Mouse (Mus musculus) cerebellum, adult 11-12 months (tissue): ENCODE results near the gene Rcn3.
"Not testable (repeated sequence)": the region's sequence is repeated elsewhere in the genome, so short reads cannot be mapped to it uniquely, and the experiment has no call there.

Experiments used
- DNase-seq: peaks from one replicate; pipeline ENCODE4 v3.0.0; 2022

Gene Rcn3

DNA sequence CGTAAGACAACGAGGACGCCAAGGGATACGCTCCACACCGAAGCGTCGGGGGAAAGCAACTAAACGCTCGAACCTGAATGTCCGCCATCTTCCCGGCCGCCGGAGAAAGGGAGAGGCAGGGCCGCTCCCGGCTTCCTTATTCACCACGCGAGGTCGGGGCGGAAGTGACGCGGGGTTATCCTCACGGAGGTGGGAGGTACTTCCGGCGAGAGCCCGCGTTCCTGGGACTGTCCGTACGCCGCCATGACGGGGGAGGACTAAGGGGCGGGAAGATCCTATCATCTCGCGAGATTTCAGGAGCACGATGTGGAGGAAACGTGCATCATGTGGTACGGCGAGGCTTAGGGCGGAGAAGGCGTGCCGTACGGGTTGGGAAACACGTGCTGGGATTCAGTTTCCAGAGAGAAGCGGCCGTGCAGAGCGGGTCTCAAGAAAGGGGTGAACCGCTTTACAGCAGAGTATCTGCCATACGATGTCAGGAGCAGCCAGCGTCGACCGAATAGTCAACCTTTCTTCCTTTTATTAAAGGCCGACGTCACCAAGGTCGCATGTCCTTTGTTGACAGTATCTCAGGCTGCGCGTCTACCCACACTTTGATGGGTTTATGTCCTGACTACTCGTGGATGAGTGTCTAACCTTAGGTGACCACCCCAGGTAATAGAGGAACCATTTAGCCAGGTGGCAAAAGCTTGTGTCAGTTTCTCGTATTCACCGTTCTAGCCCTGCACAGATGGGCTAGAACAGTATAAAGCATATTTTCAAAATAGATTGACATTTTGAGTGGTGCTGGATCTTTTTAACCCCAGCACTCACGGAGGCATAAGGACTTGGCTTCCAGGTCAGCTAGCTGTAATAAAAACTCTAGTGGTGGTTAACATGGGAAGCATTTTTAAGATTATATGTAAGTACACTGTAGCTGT is 32.5 kb upstream of the Rcn3 start, which contains the start of gene Rps11:
Rps11 (minus strand) TSS at position 216 of the 920 bp plus-strand sequence.
- DNase-seq, result peak; percentile 99

DNA sequence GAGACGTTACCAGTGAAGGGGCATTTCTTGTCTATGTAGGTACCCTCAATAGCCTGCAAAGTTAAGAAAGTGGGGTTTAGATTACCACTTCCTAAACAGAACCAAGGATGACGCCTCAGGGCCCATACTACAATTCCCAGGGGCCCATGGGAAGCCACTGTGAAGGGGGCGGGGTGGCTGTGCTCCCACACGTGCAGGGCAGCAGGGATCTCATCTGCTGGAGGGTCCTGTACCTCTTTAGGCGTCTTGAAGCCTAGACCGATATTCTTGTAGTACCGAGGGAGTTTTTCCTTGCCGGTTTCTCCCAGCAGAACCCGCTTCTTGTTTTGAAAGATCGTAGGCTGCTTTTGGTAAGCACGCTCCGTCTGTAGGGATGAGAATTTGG is 31.2 kb upstream of the Rcn3 start:
- DNase-seq, result peak; percentile 41

DNA sequence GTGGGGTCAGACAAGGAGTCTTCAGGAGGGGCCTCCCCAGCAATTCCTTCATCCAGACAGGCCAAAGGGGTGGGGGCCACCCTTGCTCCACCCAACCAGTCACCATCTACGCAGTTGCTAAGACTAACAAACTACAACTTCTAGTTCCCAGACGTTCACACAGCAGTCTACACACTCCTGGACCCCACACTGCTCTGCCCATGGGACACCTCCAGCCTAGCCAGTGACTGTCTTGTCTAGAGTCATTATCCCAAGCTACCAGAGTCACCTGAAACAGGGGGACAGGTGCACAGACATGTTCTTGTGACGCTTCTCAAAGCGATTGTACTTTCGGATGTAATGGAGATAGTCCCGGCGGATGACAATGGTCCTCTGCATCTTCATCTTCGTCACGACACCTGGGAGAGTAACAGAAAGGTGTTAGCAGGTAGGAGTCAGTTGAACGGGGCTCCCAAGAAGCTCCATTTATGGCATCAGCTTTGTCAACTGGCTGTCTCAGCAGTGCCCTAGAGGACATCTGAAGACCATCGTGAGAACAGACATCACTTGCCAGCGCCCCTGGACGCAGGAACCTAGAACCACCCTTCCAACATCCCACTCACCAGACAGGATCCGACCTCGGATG is 30.7 kb upstream of the Rcn3 start:
- peak; percentile 46 for DNase-seq

GRCm38 (mm10) chr7:45121966-45122365 is 29.9 kb upstream of the Rcn3 start:
- DNase-seq, result peak; percentile 41

DNA sequence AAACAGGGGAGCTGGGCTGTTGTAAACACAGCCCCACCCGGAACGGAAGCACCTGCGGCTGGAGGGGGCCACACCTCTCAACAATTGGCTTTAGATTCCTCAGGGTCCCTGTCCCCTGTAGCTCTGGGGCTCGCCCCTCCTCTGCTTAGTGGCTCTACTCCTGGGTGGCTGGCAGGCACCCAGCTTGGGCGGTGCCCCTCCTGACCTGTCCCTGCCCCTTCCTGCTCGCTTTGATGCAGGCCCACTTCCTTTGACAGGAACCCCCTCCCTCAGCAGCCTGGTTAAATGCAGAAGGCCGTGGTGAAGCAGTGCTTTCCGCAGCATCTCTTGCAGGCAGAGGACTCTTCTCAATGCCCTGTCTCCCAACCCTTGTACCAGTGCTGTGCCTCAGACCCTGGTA is 29.4 kb upstream of the Rcn3 start:
- peak; percentile 52 for DNase-seq

DNA sequence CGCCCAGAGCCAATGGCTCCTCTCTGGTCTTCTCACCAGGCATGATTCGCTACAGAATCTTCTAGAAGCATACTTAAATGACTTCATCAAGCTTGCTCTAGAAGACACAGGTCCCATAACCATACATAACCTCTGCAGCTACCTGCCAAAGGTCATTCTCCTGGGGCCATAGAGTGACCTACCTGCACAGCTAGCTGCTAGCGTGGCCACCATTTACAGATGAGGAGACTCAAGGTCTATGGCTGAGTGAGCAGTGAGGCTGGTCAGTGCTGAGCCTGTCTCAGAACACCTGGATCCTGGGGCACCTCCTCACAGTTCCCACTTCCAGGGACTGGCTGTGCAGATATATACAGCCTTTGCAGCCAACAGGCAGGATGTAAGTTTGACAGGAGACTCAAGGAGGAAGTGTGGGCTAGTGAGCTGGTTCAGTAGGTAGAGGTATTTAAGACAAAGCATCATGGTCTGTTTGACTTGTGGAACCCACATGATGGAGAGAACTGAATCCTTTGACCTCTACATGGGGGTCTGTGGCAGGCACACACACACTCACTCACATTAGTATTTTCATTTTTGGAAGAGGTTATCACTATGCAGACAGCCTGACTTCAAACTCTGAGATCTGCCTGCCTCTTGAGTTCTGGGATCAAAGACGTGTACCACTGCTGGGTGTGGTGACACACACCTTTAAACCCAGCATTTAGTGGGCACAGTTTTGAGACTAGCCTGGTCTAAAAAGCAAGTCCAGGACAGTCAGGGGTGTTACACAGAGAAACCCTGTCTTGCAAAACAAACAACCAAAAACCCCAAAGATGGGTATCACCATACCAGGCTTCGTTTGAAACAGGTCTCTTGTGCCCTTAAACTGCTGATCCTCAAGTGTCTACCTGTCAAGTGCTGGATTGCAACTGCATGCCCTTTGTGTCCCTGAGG is 28.0 kb upstream of the Rcn3 start:
- no peak for DNase-seq

- DNase-seq, result no peak
Measured at GRCm38 (mm10) chr7:45118336-45118735, 26.3 kb upstream of the Rcn3 start.

- no peak for DNase-seq
Measured at GRCm38 (mm10) chr7:45117566-45117965, 25.5 kb upstream of the Rcn3 start.

- no peak for DNase-seq
Measured at GRCm38 (mm10) chr7:45113476-45113875, 21.5 kb upstream of the Rcn3 start.

DNA sequence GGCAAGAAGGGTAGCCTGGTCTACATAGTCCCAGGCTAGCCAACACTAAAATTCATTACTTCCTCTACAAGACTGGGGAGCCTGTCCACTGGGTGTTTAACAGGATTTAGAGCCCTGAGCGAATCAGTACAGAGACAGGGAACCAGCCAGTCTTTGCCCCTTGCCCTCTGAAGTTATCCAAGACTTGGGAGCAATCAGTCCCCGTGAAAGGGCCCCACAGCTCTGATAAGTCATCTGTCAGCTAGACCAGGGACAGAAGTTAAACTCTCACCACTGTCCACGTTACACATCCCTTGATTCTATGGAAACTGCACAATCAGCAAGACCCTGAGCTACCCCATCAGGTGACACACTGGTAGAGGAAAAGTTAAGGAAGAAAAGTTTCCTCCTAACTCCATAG is 20.5 kb upstream of the Rcn3 start:
- no peak for DNase-seq

DNA sequence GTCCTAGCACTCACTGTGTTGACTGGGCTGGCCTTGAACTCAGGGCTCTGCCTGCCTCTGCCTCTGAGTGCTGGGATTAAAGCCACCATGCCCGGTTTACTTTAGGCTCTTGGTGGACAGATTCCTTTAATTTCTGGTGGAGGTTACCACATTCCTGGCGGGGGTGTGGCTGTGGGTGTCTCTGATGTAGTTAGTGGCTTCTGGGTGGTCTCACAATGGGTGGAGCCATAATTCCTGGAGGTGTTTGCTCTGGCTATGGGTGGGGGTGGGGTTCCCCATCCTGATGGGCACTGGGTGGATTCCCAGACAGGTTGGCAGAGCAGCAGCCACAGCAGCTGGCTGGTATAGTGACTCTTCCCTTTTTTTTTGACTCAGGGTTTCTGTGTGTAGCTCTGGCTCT is 19.9 kb upstream of the Rcn3 start:
- no peak for DNase-seq

DNA sequence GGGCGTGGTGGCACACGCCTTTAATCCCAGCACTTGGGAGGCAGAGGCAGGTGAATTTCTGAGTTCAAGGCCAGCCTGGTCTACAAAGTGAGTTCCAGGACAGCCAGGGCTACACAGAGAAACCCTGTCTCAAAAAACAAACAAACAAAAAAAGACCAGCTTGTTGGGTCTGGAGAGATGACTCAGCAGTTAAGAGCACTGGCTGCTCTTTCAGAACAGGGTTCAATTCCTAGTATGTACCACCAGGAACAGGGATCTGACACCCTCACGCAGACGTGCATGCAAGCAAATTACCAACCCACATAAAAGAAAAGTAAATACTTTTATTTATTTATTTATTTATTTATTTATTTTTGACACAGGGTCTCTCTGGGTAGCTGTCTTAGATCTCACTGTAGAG is 18.1 kb upstream of the Rcn3 start:
- DNase-seq, result not testable (repeated sequence)

DNA sequence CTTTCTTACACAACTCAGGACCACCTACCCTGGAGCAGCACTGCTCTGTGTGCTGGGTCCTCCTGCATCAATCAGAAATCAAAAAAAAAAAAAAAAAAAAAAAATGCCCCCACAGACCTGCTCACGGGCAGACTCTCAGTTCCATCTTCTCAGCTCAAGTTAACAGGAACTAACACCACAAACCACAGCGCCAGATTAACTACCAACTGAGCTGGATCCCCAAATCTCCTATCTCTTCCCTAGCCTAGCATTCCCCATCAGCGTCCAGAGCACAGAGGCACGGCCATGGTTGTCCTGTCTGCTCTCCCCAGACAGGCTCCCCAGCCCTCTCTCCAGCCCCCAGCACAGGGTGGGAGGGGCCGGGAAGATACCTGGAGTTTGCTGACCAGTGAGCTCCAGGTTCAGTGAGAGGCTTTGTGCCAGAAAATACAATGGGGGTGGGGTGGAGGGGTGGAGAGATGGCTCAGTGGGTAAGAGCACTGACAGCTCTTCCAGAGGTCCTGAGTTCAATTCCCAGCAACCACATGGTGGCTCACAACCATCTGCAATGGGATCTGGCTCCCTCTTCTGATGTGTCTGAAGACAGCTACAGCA is 15.1 kb upstream of the Rcn3 start:
- DNase-seq, result no peak

GRCm38 (mm10) chr7:45106441-45106840 is 14.4 kb upstream of the Rcn3 start:
- no peak for DNase-seq

DNA sequence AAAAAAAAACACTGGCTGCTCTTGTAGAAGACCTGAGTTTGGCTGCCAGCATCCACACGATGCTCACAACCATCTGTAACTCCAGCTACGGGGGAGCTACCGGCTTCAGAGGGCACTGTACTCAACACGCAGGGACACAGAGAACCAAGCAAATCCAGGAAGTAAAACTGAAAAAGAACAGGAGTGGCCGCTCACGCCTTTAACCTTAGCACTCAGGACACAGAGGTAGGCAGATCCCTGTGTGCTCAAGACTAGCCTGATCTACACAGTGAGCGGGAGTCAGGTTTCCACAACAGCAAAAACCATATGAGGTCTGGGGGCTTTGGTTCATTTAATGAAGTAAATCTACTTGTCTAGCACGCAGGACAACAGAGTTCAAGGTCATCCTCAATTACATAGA is 13.5 kb upstream of the Rcn3 start:
- no peak for DNase-seq

DNA sequence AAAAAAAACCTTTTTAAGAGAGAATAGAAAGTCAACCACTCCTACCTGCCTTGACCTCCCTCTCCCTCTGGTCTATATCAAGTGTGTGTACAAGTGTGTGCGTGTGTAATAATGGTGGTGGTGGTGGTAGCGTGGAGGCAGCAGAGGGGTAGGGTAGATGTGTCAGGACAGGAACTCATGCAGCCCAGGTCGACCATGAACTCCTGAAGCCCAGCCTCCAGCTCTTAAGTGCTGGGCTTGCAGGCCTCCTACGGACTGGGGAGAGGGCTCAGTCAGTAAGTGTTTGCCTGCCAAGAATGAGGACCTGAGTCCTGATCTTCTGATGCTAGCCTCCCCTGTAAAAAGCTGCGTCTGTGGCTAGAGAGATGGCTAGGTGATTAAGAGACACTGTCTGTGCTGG is 12.9 kb upstream of the Rcn3 start:
- DNase-seq, result no peak

- DNase-seq, result peak; percentile 48
Measured at GRCm38 (mm10) chr7:45103652-45104180, 11.7 kb upstream of the Rcn3 start, which contains the start of gene Fcgrt. Gene Fcgrt (minus strand): TSS chr7:45103851.

- DNase-seq, result no peak
Measured at GRCm38 (mm10) chr7:45102940-45103585, 11.0 kb upstream of the Rcn3 start.

- DNase-seq, result no peak
Measured at GRCm38 (mm10) chr7:45102441-45102840, 10.4 kb upstream of the Rcn3 start.

DNA sequence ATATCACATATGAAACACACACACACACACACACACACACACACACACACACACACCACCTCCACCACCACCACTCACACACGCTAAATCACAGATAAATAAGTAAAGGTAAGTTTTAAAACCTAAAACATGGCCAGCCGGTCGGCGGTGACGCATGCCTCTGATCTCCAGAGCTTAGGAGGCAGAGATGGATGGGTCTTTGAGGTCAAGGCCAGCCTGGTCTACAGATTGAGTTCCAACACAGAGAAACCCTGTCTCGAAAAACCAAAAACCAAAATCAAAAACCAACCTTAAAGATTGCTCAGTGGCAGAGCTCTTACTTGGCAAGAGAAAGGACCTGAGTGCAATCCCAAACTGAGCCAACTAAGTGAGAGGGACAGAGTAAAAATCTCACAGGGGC is 8.0 kb upstream of the Rcn3 start:
- DNase-seq, result no peak

GRCm38 (mm10) chr7:45098541-45099240 is 6.7 kb upstream of the Rcn3 start:
- DNase-seq, result no peak
